In genomic region chr5:103846154-103846551, GRCm38 (mm10) we compare ENCODE assay signal across 17 mouse cellular contexts.
DNase-seq lines count a peak whose midpoint lies in the region; ATAC-seq and TF ChIP-seq lines count a peak whose summit lies in the region.
"Had no signal": no experiment of that assay in that cellular context is flagged by ENCODE, and none has a peak within 500 bp of the region (broad histone marks: within the 10 kb centered on the region; RNA-seq: fewer than 3 reads in every experiment).

No protein-coding gene starts in this region.

- peak; percentile 57; the same call in 1 of the 2 replicates for ATAC-seq in lung, embryonic 14.5 days (ENCODE audit: insufficient read depth)
- ATAC-seq in embryonic facial prominence, embryonic 14.5 days (ENCODE audit: low read depth): peak; percentile 17; the same call in 1 of the 2 replicates
- ATAC-seq in limb, embryonic 13.5 days (ENCODE audit: low FRiP score, low read depth): 0 out of 2 replicates have a peak, but pooled peaks have one; percentile 17
- ATAC-seq: activated CD4-positive, CD25-positive, alpha-beta regulatory T cell, adult 4 months; intestine, embryonic 16.5 days had no signal

- peaks cover 35% of the 10 kb centered on the region for H3K36me3 ChIP-seq in lung, embryonic 14.5 days (ENCODE audit: insufficient read depth)
- H3K36me3 ChIP-seq in embryonic facial prominence, embryonic 14.5 days (ENCODE audit: control insufficient read depth, insufficient read depth, low read length): peaks cover 29% of the 10 kb centered on the region
- H3K36me3 ChIP-seq in limb, embryonic 13.5 days: peaks cover 56% of the 10 kb centered on the region

- intact Hi-C loops in heart, postnatal 14 days (cut with DNase I): loop anchor here (10.0 kb wide), 1 partner anchor 491 kb away; no protein-coding TSS in a partner anchor

- no peak for TF ChIP-seq CTCF in lung, embryonic 14.5 days (IDR thresholded peaks at IDR 0.05; ENCODE audit: low read depth)
- TF ChIP-seq CTCF in lung, adult 2 months (IDR thresholded peaks at IDR 0.05; ENCODE audit: insufficient read depth, low read length): no peak

- H3K4me1 ChIP-seq in lung, embryonic 14.5 days (ENCODE audit: insufficient read depth): no peaks in the 10 kb centered on the region
- 0 out of 2 replicates have a peak, but pooled peaks cover 3% of the 10 kb centered on the region for H3K4me1 ChIP-seq in lung, adult 2 months (ENCODE audit: control insufficient read depth, insufficient read depth, low read length)
- peaks cover 8% of the 10 kb centered on the region; the same call in 1 of the 2 replicates for H3K4me1 ChIP-seq in embryonic facial prominence, embryonic 14.5 days (ENCODE audit: control insufficient read depth, insufficient read depth, low read length)
- H3K4me1 ChIP-seq in limb, embryonic 13.5 days: peaks cover 21% of the 10 kb centered on the region

- WGBS in lung, embryonic 14.5 days: 66% methylated on average over 10 of the region's 10 CpGs
- 56% methylated on average over 10 of the region's 10 CpGs for WGBS in lung, adult 2 months
- 73% methylated on average over 10 of the region's 10 CpGs for WGBS in embryonic facial prominence, embryonic 14.5 days
- WGBS in limb, embryonic 13.5 days: 81% methylated on average over 10 of the region's 10 CpGs

- H3K9ac ChIP-seq in lung, embryonic 14.5 days: no peak overlapping the region
- H3K9ac ChIP-seq in embryonic facial prominence, embryonic 14.5 days (ENCODE audit: low read depth, low read length): no peak overlapping the region
- H3K9ac ChIP-seq in limb, embryonic 13.5 days: no peak overlapping the region
- H3K9ac ChIP-seq: forebrain, embryonic 12.5 days; midbrain, embryonic 12.5 days had no signal

- no peaks in the 10 kb centered on the region for H3K9me3 ChIP-seq in lung, embryonic 14.5 days (ENCODE audit: low read depth, low read length)
- no peaks in the 10 kb centered on the region for H3K9me3 ChIP-seq in embryonic facial prominence, embryonic 14.5 days (ENCODE audit: control insufficient read depth, low read length)
- H3K9me3 ChIP-seq in limb, embryonic 13.5 days: no peaks in the 10 kb centered on the region
- H3K9me3 ChIP-seq: forebrain, embryonic 12.5 days; midbrain, embryonic 12.5 days had no signal

- DNase-seq in kidney, adult 11 months: peak; percentile 19
- DNase-seq in kidney, adult 8-10 months: no peak
- DNase-seq in lung, embryonic 14.5 days: peak; percentile 37
- no peak for DNase-seq in lung, adult 2 months
- peak; percentile 37 for DNase-seq in embryonic facial prominence, embryonic 14.5 days (ENCODE audit: low spot score)
- DNase-seq in right cerebral cortex, postnatal 4 days: no peak
- DNase-seq in heart, postnatal 14 days: no peak
- DNase-seq: adrenal gland, postnatal 14 days; liver; thymus, postnatal 4 days had no signal

- no peak overlapping the region for H3K4me2 ChIP-seq in lung, embryonic 14.5 days
- no peak overlapping the region for H3K4me2 ChIP-seq in embryonic facial prominence, embryonic 14.5 days (ENCODE audit: low read depth, low read length)
- no peak overlapping the region for H3K4me2 ChIP-seq in limb, embryonic 13.5 days (replicated peaks)
- H3K4me2 ChIP-seq: forebrain, embryonic 12.5 days; midbrain, embryonic 12.5 days had no signal

- no peak overlapping the region for H3K4me3 ChIP-seq in lung, embryonic 14.5 days (ENCODE audit: low read depth, low read length)
- no peak overlapping the region for H3K4me3 ChIP-seq in lung, adult 2 months (replicated peaks; ENCODE audit: extremely low read depth, low read depth, low read length)
- H3K4me3 ChIP-seq in embryonic facial prominence, embryonic 14.5 days (ENCODE audit: low read depth, low read length): no peak overlapping the region
- H3K4me3 ChIP-seq in limb, embryonic 13.5 days: no peak overlapping the region
- H3K4me3 ChIP-seq: forebrain, embryonic 12.5 days; midbrain, embryonic 12.5 days; myocyte had no signal

- H3K27ac ChIP-seq in lung, embryonic 14.5 days (ENCODE audit: low read depth): peak overlapping the region; percentile 61
- H3K27ac ChIP-seq in embryonic facial prominence, embryonic 14.5 days (replicated peaks; ENCODE audit: low read depth, low read length): no peak overlapping the region
- no peak overlapping the region for H3K27ac ChIP-seq in limb, embryonic 13.5 days

- H3K27me3 ChIP-seq in lung, embryonic 14.5 days (ENCODE audit: insufficient read depth, low read length): no peaks in the 10 kb centered on the region
- 0 out of 2 replicates have a peak, but pooled peaks cover 4% of the 10 kb centered on the region for H3K27me3 ChIP-seq in embryonic facial prominence, embryonic 14.5 days (replicated peaks; ENCODE audit: control insufficient read depth, insufficient read depth, low read length)
- no peaks in the 10 kb centered on the region for H3K27me3 ChIP-seq in limb, embryonic 13.5 days
- H3K27me3 ChIP-seq: Patski had no signal

- TF ChIP-seq POLR2A in lung, adult 2 months (IDR thresholded peaks at IDR 0.05; ENCODE audit: borderline replicate concordance, extremely low read depth, low read depth, low read length): no peak

Comparison
In these comparisons a context has a peak if more than half of its experiments do, and no peak if none do; other contexts are left out.
1. DNase-seq: peak in kidney, adult 11 months (single experiment), lung, embryonic 14.5 days (single experiment) and embryonic facial prominence, embryonic 14.5 days (single experiment); none in kidney, adult 8-10 months (0 of 2), lung, adult 2 months (single experiment), right cerebral cortex, postnatal 4 days (single experiment) and heart, postnatal 14 days (0 of 2).
2. Peak in every context shown above with its lines, with median percentiles within 50 percentile points of each other: ATAC-seq.